Mouse (Mus musculus): ENCODE results near the gene Gse1. TPM values are rescaled to one million over a fixed set of nuclear protein-coding genes. Genes with fewer than 3 reads are reported as not detected.

Gene Gse1
- polyA plus RNA-seq, 1 experiment from 2014 or later, result 10.0 TPM

DNA sequence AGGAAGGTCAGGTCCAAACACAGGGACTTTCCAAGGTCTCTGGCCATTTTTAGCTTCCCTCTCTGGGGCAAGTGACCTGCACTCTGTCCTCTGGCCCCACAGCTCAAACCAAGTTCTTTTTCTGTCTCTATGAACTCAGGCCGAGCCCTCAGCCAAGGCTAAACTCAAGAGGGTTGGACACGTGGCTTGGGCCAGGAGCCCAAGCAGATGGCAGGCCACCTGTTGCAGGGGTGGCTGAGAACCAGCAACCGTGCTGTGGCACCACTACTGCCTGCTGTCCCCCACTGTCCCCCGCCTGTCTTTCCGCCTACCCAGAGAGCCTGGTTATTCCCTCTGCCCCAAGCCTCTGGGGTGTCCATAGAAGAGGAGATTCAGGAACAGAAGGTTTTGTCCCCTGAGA, 14.3 kb upstream of the Gse1 start:
- no peak overlapping the region for H3K4me3 ChIP-seq (replicated peaks)
- no peaks in the 10 kb centered on the region for H3K36me3 ChIP-seq
- peaks cover 63% of the 10 kb centered on the region for H3K4me1 ChIP-seq
- no peaks in the 10 kb centered on the region for H3K9me3 ChIP-seq (replicated peaks)
- no peak for ATAC-seq (replicated peaks; ENCODE audit: low FRiP score)
- 78% methylated on average over 5 of the region's 5 CpGs for WGBS
- peaks cover 5% of the 10 kb centered on the region; the same call in 1 of the 2 replicates for H3K27me3 ChIP-seq
- no peak overlapping the region for H3K4me2 ChIP-seq
- no peak overlapping the region for H3K27ac ChIP-seq
- no peak overlapping the region for H3K9ac ChIP-seq

- H3K4me1 ChIP-seq, result peaks cover 55% of the 10 kb centered on the region
- peak; percentile 75 for ATAC-seq (replicated peaks; ENCODE audit: low FRiP score)
- peak overlapping the region; percentile 66 for H3K27ac ChIP-seq
- H3K36me3 ChIP-seq, result no peaks in the 10 kb centered on the region
- peaks cover 8% of the 10 kb centered on the region; the same call in 1 of the 2 replicates for H3K27me3 ChIP-seq
- no peak overlapping the region for H3K4me3 ChIP-seq (replicated peaks)
- 20% methylated on average over 7 of the region's 7 CpGs for WGBS
- no peak overlapping the region for H3K4me2 ChIP-seq
- no peaks in the 10 kb centered on the region for H3K9me3 ChIP-seq (replicated peaks)
- no peak overlapping the region for H3K9ac ChIP-seq
Observed at GRCm38 (mm10) chr8:120215416-120216141, 12.7 kb upstream of the Gse1 start.

DNA sequence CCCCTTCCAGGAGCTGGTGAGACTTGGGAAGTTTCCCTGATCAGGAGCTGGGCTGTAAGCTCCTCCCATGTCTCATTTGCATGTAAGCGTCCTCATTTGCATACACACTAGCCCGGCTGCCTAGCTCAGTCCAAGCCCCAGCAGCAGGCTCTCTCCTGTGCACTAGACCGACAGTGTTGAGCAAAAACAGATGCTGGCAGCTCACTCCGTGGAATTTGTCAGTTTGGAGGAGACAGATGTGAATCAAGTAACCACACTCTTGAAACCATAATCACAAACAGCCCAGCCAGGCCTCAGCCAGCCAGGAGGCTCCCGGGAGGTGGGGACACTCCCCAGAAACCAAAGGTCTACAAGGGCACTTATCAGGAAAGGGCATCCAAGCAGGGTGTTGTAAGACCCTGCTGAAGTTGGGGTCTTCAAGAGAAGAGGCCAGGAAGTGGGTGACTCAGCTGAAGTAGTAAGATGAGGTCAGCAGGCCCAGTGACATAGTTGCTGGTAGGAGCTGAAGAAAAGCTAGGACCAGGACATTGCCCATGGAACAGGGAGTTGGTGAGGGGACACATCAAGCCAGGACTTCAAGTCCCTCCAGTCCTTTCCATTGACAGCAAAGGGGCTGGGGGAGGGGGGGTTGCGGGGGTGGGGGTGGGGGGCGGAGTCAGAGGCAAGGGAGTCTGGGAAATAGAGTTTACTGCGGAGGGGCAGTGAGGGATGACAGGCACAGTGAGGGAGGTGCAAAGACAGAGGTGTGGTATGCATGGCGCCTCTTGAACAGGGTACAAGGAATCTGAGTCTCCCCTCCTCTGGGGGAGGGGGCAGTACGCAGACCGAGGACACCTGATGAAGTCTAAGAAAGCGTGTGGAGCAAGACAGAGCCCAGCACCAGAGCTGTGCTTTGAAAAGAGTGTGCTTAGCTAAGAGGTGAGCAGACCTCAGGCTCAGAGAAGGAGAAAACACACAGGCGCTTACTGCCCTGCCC, 11.1 kb upstream of the Gse1 start:
- 19% methylated on average over 12 of the region's 13 CpGs for WGBS
- Histone ChIP-seq H3K4me3 (replicated peaks) (no peak overlapping the region), H3K9ac (no peak overlapping the region), H3K9me3 (replicated peaks) (no peaks in the 10 kb centered on the region), H3K27ac (peak overlapping the region; percentile 88), H3K4me2 (peak overlapping the region; percentile 12; the same call in 1 of the 2 replicates), H3K4me1 (peaks cover 48% of the 10 kb centered on the region), H3K36me3 (no peaks in the 10 kb centered on the region), H3K27me3 (peaks cover 18% of the 10 kb centered on the region; the same call in 1 of the 2 replicates)
- ATAC-seq (replicated peaks; ENCODE audit: low FRiP score), result peak; percentile 71

- peaks cover 50% of the 10 kb centered on the region for H3K4me1 ChIP-seq
- H3K27me3 ChIP-seq, result 0 out of 2 replicates have a peak, but pooled peaks cover 17% of the 10 kb centered on the region
- 0 out of 2 replicates have a peak overlapping the region, but pooled peaks have one; percentile 5 for H3K4me2 ChIP-seq
- no peak overlapping the region for H3K4me3 ChIP-seq (replicated peaks)
- no peak for ATAC-seq (replicated peaks; ENCODE audit: low FRiP score)
- H3K9ac ChIP-seq, result 0 out of 2 replicates have a peak overlapping the region, but pooled peaks have one; percentile 24
- WGBS, result 13% methylated on average over 11 of the region's 11 CpGs
- no peaks in the 10 kb centered on the region for H3K9me3 ChIP-seq (replicated peaks)
- H3K36me3 ChIP-seq, result no peaks in the 10 kb centered on the region
- no peak overlapping the region for H3K27ac ChIP-seq
Observed at GRCm38 (mm10) chr8:120222548-120222947, 5.7 kb upstream of the Gse1 start.

- peaks cover 30% of the 10 kb centered on the region for H3K27me3 ChIP-seq
- no peaks in the 10 kb centered on the region for H3K9me3 ChIP-seq (replicated peaks)
- H3K4me2 ChIP-seq, result no peak overlapping the region
- no peak overlapping the region for H3K9ac ChIP-seq
- H3K4me1 ChIP-seq, result peaks cover 60% of the 10 kb centered on the region
- ATAC-seq (replicated peaks; ENCODE audit: low FRiP score), result no peak
- 48% methylated on average over 11 of the region's 11 CpGs for WGBS
- H3K27ac ChIP-seq, result no peak overlapping the region
- H3K36me3 ChIP-seq, result no peaks in the 10 kb centered on the region
- no peak overlapping the region for H3K4me3 ChIP-seq (replicated peaks)
Observed at GRCm38 (mm10) chr8:120224521-120225420, 3.5 kb upstream of the Gse1 start.

GRCm38 (mm10) chr8:120225421-120226151, 2.7 kb upstream of the Gse1 start:
- no peak overlapping the region for H3K4me2 ChIP-seq
- no peaks in the 10 kb centered on the region for H3K36me3 ChIP-seq
- WGBS, result 57% methylated on average over 10 of the region's 10 CpGs
- H3K9ac ChIP-seq, result no peak overlapping the region
- peaks cover 34% of the 10 kb centered on the region for H3K27me3 ChIP-seq
- peaks cover 68% of the 10 kb centered on the region for H3K4me1 ChIP-seq
- ATAC-seq (replicated peaks; ENCODE audit: low FRiP score), result no peak
- no peaks in the 10 kb centered on the region for H3K9me3 ChIP-seq (replicated peaks)
- H3K4me3 ChIP-seq (replicated peaks), result no peak overlapping the region
- H3K27ac ChIP-seq, result no peak overlapping the region

GRCm38 (mm10) chr8:120226700-120227577, 1.3 kb upstream of the Gse1 start:
- WGBS, result 57% methylated on average over 5 of the region's 5 CpGs
- H3K36me3 ChIP-seq, result no peaks in the 10 kb centered on the region
- no peaks in the 10 kb centered on the region for H3K9me3 ChIP-seq (replicated peaks)
- peaks cover 39% of the 10 kb centered on the region for H3K27me3 ChIP-seq
- peaks cover 78% of the 10 kb centered on the region for H3K4me1 ChIP-seq
- no peak for ATAC-seq (replicated peaks; ENCODE audit: low FRiP score)
- no peak overlapping the region for H3K4me2 ChIP-seq
- H3K9ac ChIP-seq, result no peak overlapping the region
- peak overlapping the region; percentile 62 for H3K27ac ChIP-seq
- H3K4me3 ChIP-seq (replicated peaks), result no peak overlapping the region

- peak overlapping the region; percentile 70 for H3K4me3 ChIP-seq (replicated peaks)
- H3K36me3 ChIP-seq, result no peaks in the 10 kb centered on the region
- no peaks in the 10 kb centered on the region for H3K9me3 ChIP-seq (replicated peaks)
- H3K27ac ChIP-seq, result peak overlapping the region; percentile 62
- no peak for ATAC-seq (replicated peaks; ENCODE audit: low FRiP score)
- H3K9ac ChIP-seq, result no peak overlapping the region
- H3K27me3 ChIP-seq, result peaks cover 42% of the 10 kb centered on the region
- peaks cover 78% of the 10 kb centered on the region for H3K4me1 ChIP-seq
- H3K4me2 ChIP-seq, result peak overlapping the region; percentile 98
Observed at GRCm38 (mm10) chr8:120227578-120227876, 729 bp upstream of the Gse1 start.

DNA sequence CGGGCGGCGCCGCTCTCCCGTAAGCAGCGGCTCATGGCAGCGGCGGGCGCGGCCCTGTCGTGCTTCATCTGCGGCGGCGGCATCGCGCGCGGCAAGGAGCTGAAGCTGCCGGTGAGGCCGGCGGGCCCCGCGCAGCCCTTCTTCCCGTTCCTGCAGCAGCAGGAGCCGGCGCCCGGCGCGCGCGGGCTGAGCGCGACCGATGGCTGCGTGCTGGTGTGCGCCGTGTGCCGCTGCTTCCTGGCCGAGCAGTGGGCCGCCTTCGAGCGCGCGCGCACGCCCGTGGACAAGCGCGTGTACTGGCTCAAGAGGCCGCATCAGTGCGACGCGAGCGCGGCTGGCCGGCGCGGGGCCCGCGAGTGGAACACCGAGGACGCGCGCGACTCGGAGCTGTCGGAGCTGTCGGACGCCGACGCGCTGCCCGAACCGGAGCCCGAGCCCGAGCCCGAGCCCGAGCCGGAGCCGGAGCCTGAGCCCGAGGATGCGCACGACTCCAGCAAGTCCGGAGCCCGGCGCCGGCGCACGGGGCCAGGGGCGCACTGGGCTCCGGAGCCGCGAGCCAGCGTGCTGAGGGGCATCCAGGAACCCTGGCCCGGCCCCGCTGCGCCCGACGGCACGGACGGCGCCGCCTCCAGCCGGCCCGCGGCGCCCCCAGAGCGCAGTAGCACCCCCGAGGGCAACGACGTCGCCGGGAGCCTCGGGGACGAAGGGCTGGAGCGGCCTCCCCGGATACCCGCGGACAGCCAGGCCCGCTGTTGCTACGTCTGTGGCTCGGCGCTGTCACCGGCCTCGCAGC, 721 bp downstream of the Gse1 start:
- Histone ChIP-seq H3K4me3 (replicated peaks) (peak overlapping the region; percentile 70), H3K36me3 (no peaks in the 10 kb centered on the region), H3K27ac (peak overlapping the region; percentile 45), H3K27me3 (peaks cover 52% of the 10 kb centered on the region), H3K4me2 (peak overlapping the region; percentile 98), H3K9ac (peak overlapping the region; percentile 71), H3K4me1 (peaks cover 84% of the 10 kb centered on the region), H3K9me3 (replicated peaks) (no peaks in the 10 kb centered on the region)
- peak; percentile 16; the same call in 1 of the 2 replicates for ATAC-seq (replicated peaks; ENCODE audit: low FRiP score)
- under 1% methylated on average over 101 of the region's 125 CpGs for WGBS

DNA sequence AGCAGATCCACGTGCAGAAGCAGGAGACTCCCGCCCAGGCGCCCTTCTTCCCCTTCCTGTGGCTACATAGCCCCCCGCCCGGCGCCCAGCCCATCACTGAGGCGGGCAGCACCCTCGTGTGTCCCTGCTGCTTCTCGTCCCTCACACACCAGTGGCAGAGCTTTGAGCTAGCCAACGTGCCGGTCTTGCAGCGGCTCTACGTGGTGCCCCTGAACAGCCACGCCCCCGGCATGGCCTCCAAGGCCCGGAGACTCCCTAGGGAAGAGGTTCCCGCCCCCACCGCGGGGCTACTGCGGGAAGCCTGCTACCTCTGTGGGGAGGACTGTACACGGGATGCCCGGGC, 1.3 kb downstream of the Gse1 start:
- Histone ChIP-seq H3K27ac (no peak overlapping the region), H3K4me1 (peaks cover 86% of the 10 kb centered on the region), H3K36me3 (no peaks in the 10 kb centered on the region), H3K9ac (peak overlapping the region; percentile 71), H3K4me3 (replicated peaks) (peak overlapping the region; percentile 70), H3K27me3 (peaks cover 52% of the 10 kb centered on the region), H3K9me3 (replicated peaks) (no peaks in the 10 kb centered on the region), H3K4me2 (peak overlapping the region; percentile 98)
- peak; percentile 22; the same call in 1 of the 2 replicates for ATAC-seq (replicated peaks; ENCODE audit: low FRiP score)
- WGBS, result under 1% methylated on average over 22 of the region's 22 CpGs
